Mouse (Mus musculus) lung, adult 2 months (tissue): Measurements from ENCODE around the gene Gm40193. TPM values are rescaled to one million over a fixed set of nuclear protein-coding genes. Genes with fewer than 3 reads are reported as not detected.
A peak's percentile ranks its signal among the peaks of the same experiment; 100 is the strongest.

Experiments
- DNase-seq: peaks from one replicate; pipeline ENCODE4 v3.0.0; 2022
- H3K4me1 ChIP-seq: fragments of 200-500 bp; 2 replicates; pipeline ENCODE4 v1.6.1; 2011; ENCODE audit warnings: low read length; ENCODE audit not compliant: control insufficient read depth, insufficient read depth
- H3K4me3 ChIP-seq: fragments of 200-500 bp; replicated peaks from 2 replicates; pipeline ENCODE3; 2011; ENCODE audit warnings: low read depth, mild to moderate bottlenecking, control low read depth, low read length; ENCODE audit errors: extremely low read depth
- CTCF ChIP-seq: fragments of 200-500 bp; IDR thresholded peaks from 2 replicates; pipeline ENCODE4 v1.5.1; 2011; ENCODE audit warnings: mild to moderate bottlenecking, low read length, control low read depth; ENCODE audit not compliant: insufficient read depth
- POLR2A ChIP-seq: fragments of 200-500 bp; IDR thresholded peaks from 2 replicates; pipeline ENCODE4 v1.6.1; 2011; ENCODE audit warnings: low read depth, mild to moderate bottlenecking, control low read depth, low read length, borderline replicate concordance; ENCODE audit errors: extremely low read depth
- WGBS: fragments of 180-500 bp; shearing (Covaris S2); methylation state at CpG from one replicate; pipeline ENCODE4 v1.1.7; 2018; 5-methylcytosine and 5-hydroxymethylcytosine counted together
- polyA plus RNA-seq: library from polyadenylated mRNA; depleted of rRNA; stranded (reverse); fragments of >200 nt; gene quantifications from 2 replicates; pipeline ENCODE4 v1.2.3, GENCODE M21; 2012

The Gm40193 gene
- polyA plus RNA-seq, 1 experiment, result not detected

DNA sequence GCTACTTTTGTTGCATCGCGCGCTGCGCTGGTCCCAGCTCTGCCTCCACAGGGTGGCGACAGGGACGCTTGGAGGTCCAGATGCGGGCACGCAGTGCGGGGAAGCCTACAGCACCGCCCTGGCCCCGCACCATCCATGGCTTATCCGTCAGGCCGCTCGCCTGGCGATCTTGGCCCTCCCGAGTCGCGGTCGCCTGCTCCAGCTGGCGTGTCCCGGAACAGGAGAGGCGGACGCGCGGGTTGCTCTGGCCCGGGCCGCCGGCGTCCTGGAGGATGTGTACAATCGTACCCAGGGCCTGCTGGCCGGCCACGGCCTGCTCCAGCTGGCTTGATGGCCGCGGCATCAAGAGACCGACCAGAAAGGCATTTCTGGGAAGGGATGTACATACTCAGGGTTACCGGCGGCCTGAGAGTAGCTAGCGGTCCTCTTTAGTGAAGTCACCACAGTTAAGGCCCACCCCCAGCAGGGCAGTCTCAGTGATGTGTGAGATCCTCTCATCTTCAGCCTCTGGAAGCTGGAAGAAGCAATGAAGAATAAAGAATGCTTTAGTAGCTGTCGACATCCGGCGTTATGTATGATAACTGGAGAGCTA lies 12.5 kb downstream of the Gm40193 start:
- no peak for TF ChIP-seq CTCF
- TF ChIP-seq POLR2A, result peak; percentile 16; the same call in 1 of the 2 replicates
- Histone ChIP-seq H3K4me1 (peaks cover 2% of the 10 kb centered on the region; the same call in 1 of the 2 replicates), H3K4me3 (peak overlapping the region; percentile 52)
- peak; percentile 34 for DNase-seq
- WGBS, result 18% methylated on average over 41 of the region's 41 CpGs

DNA sequence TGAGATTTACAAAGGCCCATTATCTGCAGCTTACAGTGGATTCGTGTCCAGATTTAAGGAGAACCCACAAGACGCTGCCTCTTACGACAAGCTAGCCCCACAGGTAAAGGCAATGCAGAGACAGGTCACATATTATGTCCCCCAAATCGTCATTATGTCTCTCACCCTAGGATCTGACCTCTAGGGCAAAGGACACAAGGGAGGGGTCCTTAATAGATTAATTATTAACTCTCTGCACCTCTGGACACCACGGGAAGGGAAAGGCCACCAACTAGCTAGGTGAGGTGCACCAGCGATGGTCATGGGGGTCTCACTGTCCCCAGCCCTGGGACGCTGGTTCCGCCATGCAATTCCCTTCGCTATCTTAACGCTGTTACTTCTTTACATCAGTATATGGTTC lies 13.8 kb downstream of the Gm40193 start, which contains the start of gene Gltpd2:
Gene Gltpd2 (plus strand): TSS at position 274 of the 400 bp plus-strand sequence.
- no peak for TF ChIP-seq POLR2A
- no peak for TF ChIP-seq CTCF
- Histone ChIP-seq H3K4me3 (peak within 1 kb of the TSS; percentile 52), H3K4me1 (no peaks in the 10 kb centered on the region)
- DNase-seq, result no peak
- WGBS, result 88% methylated on average over 10 of the region's 10 CpGs

DNA sequence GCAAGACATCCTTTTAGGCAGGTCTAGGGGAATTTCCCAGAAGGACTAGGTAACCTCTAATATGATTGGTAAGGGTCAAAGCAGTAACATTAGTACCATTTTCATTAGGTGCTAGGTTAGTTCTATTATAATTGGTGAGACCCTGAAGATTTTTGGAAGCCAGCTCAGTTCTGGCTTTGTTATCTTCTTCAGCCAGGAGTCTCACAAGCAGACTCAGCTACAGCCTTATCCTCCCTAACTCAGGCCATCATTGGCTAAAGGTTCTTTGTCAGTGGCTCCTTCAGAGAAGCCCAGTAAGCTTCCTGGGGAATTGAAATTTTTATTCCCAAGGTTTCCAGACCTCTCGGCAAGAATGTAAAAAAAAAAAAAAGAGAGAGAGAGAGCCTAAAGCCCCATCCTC lies 14.3 kb downstream of the Gm40193 start:
- DNase-seq, result no peak
- Histone ChIP-seq H3K4me3 (no peak overlapping the region), H3K4me1 (no peaks in the 10 kb centered on the region)
- TF ChIP-seq CTCF (no peak), POLR2A (no peak)
- WGBS, result 72% methylated on average over 1 of the region's 1 CpGs

DNA sequence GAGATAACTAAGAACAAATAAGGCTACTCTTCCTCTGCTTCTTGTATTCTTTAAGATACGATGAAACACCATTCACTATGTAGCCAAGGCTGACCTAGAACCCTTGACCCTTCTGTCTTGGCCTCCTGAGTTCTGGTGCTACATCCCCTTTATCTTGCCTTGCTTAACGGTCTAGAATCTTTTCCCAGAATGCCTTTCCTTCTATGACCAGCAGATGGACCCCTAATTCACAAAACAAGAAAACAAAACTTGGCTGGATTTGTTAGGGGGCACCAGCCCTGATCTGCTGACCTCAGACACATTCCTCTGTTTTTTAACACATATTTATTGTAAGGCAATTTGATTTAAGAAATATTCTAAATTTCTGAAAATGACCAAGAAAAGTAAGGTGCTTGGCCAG lies 16.4 kb downstream of the Gm40193 start:
- DNase-seq, result no peak
- TF ChIP-seq POLR2A (no peak), CTCF (no peak)
- Histone ChIP-seq H3K4me3 (no peak overlapping the region), H3K4me1 (no peaks in the 10 kb centered on the region)
- WGBS, result 18% methylated on average over 2 of the region's 2 CpGs

DNA sequence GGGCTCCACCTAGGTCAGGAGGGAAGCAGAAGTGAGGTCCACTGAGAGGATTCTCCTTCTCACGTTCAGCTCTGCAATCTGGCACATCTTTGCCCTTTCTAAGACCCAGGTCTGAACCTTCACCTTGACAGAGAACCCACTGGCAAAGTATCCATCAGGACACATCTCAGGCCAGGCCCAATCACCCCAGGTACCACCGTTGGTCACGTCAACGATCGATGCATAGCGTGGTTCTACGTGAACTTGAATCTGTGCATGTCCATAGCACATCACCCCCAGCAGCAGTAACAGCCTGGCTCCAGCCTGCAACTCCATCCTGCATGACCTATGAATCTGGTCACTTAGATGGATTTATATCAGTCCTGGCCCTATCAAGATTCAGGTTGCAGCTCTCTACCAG lies 18.5 kb downstream of the Gm40193 start, which contains the start of gene Vmo1:
Gene Vmo1 (minus strand): TSS at position 329 of the 400 bp plus-strand sequence.
- Histone ChIP-seq H3K4me3 (no peak within 1 kb of the TSS), H3K4me1 (no peaks in the 10 kb centered on the region)
- no peak for DNase-seq
- TF ChIP-seq POLR2A (no peak), CTCF (no peak)
- WGBS, result 87% methylated on average over 7 of the region's 7 CpGs

DNA sequence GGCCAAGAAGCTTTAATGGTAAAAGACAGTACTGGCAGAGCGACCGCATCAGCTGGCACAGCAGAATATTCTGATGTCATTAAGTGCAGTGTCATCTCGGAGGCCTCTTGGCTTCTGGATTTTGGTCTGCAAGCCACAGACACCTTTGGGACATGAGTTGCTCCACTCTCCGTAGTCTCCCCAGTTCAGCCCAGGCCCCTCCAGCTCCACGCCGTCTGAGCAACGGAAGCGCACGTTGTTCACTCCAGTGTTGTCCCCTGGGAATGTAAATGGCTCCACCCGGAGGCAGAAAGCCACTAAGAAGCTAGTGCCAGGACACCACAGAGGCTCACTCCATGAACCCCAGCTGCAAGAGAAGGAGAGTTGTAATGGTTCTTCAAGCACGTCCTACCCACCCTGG lies 19.2 kb downstream of the Gm40193 start:
- Histone ChIP-seq H3K4me3 (no peak overlapping the region), H3K4me1 (no peaks in the 10 kb centered on the region)
- TF ChIP-seq CTCF (no peak), POLR2A (no peak)
- WGBS, result 46% methylated on average over 11 of the region's 11 CpGs
- no peak for DNase-seq

DNA sequence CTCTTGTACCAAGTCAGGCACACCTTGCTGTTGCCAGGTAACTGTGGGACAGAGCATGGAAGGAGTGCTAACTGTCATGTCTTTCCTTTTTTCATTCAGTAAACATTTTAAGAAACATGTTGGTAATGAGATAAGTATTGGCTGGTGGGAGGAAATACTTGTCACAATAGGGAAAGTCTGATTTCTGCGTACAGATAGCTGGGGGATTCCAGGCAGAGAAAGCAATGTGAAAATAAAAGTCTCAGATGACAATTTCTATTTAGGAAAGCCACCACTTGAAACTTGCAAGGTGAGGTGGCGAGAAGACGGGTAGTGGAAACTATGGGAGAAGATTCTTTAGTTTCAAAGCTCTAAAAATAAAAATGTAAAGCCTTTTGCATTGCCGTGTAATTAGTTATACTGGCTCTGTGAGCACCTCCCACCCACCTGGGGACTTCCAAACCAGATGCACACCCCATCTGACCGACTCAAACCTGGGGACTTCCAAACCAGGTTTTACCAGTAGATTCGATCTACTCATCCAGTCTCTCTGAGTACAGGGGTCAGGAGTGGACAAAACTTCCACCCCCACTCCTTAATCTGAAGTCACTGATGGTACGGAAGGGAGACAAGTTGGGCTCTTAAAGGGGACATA lies 19.9 kb downstream of the Gm40193 start:
- H3K4me3 ChIP-seq, result no peak overlapping the region
- WGBS, result 72% methylated on average over 7 of the region's 7 CpGs
- DNase-seq, result no peak
- TF ChIP-seq CTCF, result no peak
- no peaks in the 10 kb centered on the region for H3K4me1 ChIP-seq

DNA sequence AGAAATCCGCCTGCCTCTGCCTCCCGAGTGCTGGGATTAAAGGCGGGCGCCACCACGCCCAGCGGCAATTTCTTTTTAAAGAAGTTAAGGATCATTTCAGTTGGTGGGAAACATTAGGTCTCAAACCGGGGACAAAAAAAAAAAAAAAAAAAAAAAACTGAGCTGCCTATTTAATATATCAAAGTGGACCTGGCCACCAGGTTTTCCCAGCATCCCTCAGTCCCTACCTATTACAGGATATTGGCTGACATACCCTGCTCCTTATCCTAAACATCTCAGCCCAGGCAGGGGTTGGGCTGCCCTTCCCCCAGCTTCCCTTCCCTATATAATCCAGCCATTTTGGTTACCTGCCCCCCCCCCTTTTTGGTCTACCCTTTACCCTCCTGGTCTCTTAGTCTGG lies 20.9 kb downstream of the Gm40193 start:
- Histone ChIP-seq H3K4me3 (no peak overlapping the region), H3K4me1 (no peaks in the 10 kb centered on the region)
- WGBS, result 86% methylated on average over 7 of the region's 7 CpGs
- TF ChIP-seq POLR2A (no peak), CTCF (no peak)
- no peak for DNase-seq

DNA sequence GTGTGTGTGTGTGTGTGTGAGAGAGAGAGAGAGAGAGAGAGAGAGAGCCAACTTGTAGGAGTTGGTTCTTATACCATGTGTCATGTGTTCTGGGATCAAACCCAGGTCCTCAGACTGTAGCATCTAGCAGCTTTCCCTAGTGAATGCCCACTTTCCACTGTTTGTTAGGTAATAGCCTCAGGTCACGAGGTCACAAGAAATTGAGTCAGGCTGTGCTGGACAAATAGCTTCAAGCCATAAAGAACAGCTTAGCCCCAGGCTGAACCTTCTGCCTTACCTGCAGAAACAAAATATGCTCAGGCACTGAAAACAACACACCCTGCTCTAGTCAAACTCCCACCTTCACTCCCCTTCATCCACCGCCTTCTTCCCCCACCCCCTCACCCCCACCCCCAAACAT lies 21.5 kb downstream of the Gm40193 start:
- WGBS, result 66% methylated on average over 2 of the region's 2 CpGs
- peaks cover 1% of the 10 kb centered on the region; the same call in 1 of the 2 replicates for H3K4me1 ChIP-seq
- TF ChIP-seq POLR2A, result no peak
- TF ChIP-seq CTCF, result no peak
- DNase-seq, result no peak
- H3K4me3 ChIP-seq, result no peak overlapping the region

DNA sequence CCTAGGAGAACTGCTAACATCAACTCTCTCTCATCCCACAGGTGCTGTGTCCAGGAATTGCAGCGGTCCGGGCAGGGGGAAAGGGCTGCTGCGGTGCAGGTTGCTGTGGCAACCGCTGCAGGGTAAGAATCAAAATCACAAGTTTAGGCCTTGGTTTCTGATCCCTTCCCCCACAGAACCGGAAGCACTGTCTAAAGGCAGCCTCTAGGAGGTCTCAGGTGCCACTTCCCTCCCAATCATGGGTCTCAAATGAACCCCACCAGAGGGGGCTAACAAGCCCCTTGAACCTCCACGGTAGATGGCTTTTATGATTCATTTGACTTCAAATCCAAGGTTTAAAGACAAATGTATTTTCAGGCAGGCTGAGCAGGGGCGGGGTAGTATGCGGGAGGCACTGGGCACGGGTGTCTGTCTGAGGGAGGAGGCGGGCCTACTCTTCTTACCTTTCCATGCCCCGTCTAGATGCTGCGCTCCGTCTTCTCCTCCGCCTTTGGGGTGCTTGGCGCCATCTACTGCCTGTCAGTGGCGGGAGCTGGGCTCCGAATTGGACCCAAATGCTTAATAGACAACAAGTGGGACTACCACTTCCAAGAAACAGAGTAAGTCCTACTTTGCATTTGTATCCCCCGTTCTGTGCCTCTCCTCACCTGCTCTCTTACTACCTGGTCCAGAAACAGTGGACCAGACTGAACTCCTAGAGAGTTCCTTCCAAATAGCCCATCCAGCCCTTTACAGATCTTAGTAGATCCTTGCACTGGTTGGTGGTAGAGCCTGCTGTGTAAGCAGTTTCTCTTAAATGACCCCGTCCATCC lies 22.8 kb downstream of the Gm40193 start:
- TF ChIP-seq POLR2A (no peak), CTCF (peak; percentile 65)
- Histone ChIP-seq H3K4me3 (no peak overlapping the region), H3K4me1 (peaks cover 2% of the 10 kb centered on the region; the same call in 1 of the 2 replicates)
- WGBS, result 9% methylated on average over 19 of the region's 19 CpGs
- no peak for DNase-seq
